Mouse (Mus musculus) lung, postnatal 4 days (tissue): ENCODE results near the gene Supt4a.

Experiments
- DNase-seq, 2 experiments: peaks; one replicate each; pipeline ENCODE4 v3.0.0; 2021

Gene Supt4a

DNA sequence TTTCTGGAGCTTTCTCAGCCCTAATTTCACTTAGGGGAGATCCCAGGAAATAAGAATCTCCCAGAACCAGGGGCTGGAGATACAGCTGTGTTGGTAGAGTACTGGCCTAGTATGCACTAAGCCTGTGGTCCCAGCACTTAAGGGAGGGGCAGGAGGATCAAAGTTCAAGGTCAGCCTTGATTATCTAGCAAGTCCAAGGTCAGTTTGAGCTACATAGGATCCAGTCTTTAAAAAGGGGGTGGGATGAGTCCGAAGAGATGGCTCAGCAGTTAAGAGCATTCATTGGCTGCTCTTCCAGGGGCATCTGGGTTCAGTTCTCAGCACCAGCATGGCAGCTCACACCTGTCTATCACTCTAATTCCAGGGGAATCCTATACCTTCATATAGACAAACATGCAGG, 15.0 kb downstream of the Supt4a start:
- DNase-seq = no peak

- peak in 1 of 2 experiments; percentile 14 for DNase-seq
These were observed 15.9 kb downstream of the Supt4a start for GRCm38 (mm10) chr11:87753255-87753654.

- DNase-seq = peak in 1 of 2 experiments; percentile 12
These were observed 16.6 kb downstream of the Supt4a start for GRCm38 (mm10) chr11:87753891-87754501.

- DNase-seq = peak; percentile 60 to 69
These were observed 17.3 kb downstream of the Supt4a start for GRCm38 (mm10) chr11:87754603-87755002.

GRCm38 (mm10) chr11:87755360-87756017, 18.1 kb downstream of the Supt4a start:
- peak; percentile 86 for DNase-seq

DNA sequence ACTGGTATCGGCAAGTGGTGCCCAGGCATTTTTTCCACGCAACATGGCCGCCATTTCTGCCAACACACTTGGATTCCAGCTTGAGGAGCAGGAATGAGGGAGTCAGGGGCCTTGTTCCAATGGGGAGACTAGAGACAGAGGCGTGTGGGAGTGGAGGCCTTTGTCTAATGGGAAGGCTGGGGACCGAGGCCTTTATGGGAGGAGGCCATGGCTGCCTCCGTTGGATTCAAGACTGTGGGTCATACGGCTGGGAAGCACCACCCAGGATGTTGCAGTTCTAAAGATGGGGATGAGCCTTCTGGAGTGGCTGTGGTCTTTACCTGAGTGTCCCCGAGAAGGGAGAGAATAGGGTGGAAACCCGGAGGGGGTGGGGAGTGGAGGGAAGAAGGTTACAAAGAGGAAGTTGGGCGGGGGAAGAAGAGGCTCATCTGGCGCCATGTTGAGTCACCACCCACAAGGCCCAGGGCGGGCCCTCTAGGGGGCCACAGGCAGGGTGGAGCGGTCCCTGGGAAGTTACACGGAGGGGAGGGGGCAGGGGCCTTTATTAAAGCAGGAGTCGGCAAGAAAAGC, 19.0 kb downstream of the Supt4a start:
- DNase-seq = peak; percentile 63 to 73

DNA sequence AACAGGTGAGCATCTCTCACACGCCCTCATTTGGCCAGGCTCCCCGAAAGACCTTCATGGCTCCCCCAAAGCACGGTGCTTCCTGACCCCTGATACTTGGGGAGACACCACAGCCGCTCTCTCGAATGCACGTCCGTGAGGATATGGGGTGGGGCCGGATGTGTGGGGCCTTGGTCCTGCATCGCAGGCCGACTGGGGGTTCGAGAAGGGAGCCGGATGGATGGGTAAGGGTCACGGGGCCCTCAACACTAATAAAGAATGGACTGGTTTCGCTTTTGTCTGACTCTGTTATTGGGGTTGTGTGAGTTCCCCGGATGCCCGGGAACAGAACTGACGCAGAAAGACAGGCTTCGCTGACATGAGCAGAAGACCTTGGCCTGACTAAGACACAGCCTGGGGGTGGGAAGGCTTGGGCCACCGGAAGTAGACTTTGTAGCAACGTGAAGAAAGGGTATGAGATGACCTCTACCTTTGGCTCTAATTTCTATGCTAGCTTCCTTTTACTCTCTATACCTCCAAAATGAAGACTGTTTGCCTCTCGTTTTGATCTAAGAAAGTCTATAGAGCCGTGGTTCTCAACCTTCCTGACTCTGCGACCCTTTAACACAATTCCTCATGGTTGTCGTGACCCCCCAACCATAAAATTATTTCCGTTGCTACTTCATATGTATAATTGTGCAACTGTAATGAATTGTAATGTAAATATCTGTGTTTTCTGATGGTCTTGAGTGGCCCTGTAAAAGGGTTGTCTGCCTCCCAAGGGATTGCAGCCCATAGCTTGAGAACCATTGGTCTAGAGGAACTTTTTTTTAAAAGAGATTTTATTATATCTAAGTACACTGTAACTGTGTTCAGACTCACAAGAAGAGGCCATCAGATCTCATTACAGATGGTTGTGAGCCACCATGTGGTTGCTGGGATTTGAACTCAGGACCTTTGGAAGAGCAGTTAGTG, 19.9 kb downstream of the Supt4a start:
- peak in 1 of 2 experiments; percentile 20 for DNase-seq

DNA sequence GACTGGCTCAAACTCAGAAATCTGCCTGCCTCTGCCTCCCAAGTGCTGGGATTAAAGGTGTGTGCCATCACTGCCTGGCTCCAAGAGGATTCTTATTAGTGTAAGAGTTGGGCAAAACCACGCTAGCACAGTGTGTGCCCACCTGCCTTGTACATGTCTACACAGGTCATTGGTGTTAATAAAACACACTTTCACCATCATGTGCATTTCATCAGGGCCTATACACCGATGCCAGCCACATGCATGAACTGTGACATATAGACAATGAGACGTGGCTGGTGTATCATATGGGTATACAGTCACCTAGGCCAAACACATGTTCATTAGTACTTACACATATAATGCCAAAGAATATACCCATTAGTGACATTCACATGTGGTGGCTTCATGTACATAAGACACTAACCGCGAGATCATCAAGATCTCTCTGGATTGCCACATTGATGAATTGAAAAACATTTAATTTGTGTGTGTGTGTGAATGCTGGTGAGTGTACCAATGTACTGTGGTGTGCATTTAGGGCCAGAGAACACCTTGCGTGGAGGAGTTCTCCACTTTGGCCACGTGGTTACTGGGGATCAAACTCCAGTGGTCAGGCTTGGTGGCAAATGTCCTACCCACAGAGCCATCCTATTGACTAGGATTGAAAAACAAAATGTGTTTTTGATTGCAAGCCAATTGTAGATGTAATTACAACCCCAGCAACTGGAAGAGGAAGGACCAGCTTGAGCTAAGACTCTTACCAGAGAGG, 21.0 kb downstream of the Supt4a start:
- DNase-seq = peak in 1 of 2 experiments; percentile 10

DNA sequence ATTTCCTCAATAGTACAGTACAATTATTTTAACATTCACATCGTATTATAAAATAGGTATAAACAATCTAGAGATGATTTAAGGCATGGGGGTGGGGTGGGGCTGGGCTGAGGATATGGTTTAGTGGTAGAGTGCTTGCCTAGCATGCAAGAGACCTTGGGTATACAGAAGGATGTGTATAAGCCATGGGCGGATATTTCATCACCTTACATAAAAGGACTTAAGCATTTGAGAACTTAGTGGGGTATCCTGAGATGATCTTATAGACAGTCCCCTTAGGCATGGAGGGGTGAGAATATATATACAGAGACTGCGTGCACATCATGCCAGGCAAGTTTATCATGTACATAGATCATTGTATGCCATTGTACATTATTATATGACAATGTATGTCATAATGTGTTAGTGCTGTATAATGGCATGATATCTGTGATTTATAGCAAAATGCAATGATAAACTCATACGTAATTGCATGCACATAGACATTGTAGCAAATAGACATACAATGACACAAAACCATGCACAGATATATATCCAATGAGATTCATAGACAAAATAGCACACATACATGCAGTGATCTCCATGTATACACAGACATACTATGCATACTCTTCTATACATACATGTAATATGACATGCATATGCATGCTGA, 21.7 kb downstream of the Supt4a start:
- DNase-seq = no peak

- peak in 1 of 2 experiments; percentile 63 for DNase-seq
These were observed 22.3 kb downstream of the Supt4a start for GRCm38 (mm10) chr11:87759609-87760005.

GRCm38 (mm10) chr11:87760301-87761081, 23.1 kb downstream of the Supt4a start, which contains the start of gene Tspoap1:
Gene Tspoap1, plus strand, starts transcription at chr11:87760541.
- peak; percentile 24 to 31 for DNase-seq

DNA sequence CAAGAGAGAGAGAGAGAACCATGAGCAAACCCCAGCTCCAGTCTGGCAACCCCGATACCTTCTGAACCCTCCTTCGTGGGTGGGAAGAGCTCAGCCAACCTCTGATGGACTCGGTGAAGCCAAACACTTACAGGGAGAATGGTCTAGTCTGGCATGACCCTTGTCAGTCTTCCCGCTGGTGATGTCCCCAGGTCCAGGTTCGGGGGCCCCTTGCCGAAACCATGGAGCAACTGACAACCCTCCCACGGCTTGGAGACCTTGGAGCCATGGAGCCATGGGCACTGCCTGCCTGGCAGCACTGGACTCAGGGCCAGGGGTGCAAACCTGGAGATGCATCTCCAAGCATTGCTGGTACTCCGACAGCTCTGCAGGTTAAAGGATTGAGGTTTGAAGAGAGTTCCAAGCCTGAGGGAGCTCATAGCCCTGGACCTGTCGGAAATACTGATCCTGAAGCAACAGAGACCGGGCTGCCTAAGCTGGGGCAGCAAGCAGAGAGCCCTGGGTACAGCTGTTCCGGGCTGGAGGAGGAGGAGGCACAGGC, 23.9 kb downstream of the Supt4a start:
- DNase-seq = peak in 1 of 2 experiments; percentile 20

- DNase-seq = no peak
These were observed 24.7 kb downstream of the Supt4a start for GRCm38 (mm10) chr11:87761806-87762701.

GRCm38 (mm10) chr11:87762702-87763385, 25.5 kb downstream of the Supt4a start:
- DNase-seq = no peak

- DNase-seq = peak in 1 of 2 experiments; percentile 43
These were observed 26.2 kb downstream of the Supt4a start for GRCm38 (mm10) chr11:87763511-87763987.

DNA sequence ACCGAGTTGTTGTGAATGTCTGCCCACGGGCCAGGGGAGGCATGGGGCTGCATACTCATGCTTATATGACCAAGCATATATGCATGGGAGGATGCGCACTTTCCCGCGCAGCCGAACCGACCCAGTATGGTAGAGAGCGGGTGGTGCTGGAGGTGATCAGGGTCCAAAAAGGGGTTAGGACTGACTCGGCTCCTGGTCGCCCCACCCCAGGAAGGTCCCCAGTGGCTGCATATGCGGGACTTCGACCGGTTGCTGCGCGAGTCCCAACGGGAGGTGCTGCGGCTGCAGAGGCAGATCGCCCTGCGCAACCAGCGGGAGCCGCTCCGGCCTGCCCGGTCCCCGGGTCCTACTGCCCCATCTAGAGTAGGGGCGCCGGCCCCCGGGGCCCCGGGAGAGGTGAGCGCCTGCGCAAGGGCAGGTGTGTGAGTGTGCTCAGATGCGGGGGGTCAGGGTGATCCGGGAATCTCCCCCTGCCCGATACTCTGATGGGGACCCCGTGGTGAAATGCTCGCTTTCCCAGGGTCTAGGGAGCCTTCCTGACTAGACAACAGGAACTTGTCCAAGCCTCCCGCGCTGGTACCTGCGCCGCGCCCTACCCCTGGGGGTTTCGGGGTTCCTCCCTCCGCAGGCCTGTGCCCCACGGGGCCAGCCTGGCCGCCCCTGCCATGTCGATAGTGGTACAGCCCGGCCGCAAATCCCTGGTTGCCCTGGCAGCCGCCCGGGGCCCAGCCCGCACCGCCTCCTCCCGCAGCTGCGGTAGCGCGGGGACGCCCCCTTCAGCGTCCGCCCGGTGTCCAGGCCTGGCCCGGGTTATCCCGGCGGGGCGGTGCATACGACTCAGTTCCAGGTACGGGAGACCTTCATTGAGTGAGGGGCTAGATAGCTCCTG, 26.9 kb downstream of the Supt4a start:
- DNase-seq = peak; percentile 35 to 55

DNA sequence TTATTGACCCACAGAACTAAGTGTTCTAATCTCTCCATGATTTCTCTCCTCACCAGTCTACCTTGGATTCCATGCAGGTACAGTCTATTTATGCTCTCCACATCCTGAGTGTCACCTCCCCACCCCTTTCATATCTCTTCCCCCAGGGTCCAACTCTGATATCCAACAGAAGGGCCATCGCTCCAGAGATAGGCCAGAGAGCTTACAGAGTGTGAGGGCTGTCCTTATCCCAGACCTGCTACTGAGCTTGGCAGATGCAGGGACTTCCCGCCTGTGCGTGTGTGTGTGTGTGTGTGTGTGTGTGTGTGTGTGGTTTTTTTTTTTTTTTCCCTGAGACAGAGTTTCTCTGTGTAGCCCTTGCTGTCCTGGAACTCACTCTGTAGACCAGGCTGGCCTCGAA, 31.4 kb downstream of the Supt4a start:
- no peak for DNase-seq

GRCm38 (mm10) chr11:87770989-87771388, 33.6 kb downstream of the Supt4a start:
- DNase-seq = peak; percentile 56 to 81
